Mouse (Mus musculus): ENCODE results near the gene Gpr155. TPM values are rescaled to one million over a fixed set of nuclear protein-coding genes. Genes with fewer than 3 reads are reported as not detected.
A peak's percentile ranks its signal among the peaks of the same experiment; 100 is the strongest.

Gpr155 gene
- polyA plus RNA-seq, 1 experiment from 2014 or later = 9.4 TPM

DNA sequence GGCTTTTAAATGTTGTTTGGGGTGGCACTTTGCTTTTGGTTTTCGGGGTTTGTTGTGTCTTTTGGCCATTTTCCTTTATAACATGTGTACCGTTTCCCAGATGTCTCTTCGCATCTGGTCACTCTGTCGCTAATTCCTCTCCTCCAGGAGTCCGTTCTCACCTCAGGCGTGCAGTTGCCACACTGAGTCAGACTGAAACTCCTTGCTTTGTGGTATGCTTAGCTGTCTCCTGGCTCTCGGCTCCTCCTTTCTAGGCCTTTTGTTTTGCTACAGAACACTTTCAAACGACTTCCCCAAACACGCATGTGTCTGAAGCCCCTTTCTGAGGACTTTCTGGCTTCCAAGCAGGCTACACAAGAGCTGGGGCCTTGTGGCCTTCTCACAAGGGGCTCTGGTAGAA lies 18.1 kb upstream of the Gpr155 start:
- no peak overlapping the region for H3K4me3 ChIP-seq (replicated peaks; ENCODE audit: low read depth, low read length)
- no peaks in the 10 kb centered on the region for H3K9me3 ChIP-seq (replicated peaks; ENCODE audit: low read length)
- H3K4me2 ChIP-seq (ENCODE audit: low read length) = no peak overlapping the region
- no peaks in the 10 kb centered on the region for H3K27me3 ChIP-seq (ENCODE audit: insufficient read depth, low read length)
- no peak for ATAC-seq (replicated peaks; ENCODE audit: low FRiP score, low read depth)
- no peaks in the 10 kb centered on the region for H3K4me1 ChIP-seq (replicated peaks; ENCODE audit: insufficient read depth, low read length)
- H3K9ac ChIP-seq (ENCODE audit: low read depth, low read length) = no peak overlapping the region
- DNase-seq (ENCODE audit: low spot score) = no peak
- no peak for TF ChIP-seq CTCF (IDR thresholded peaks at IDR 0.05; ENCODE audit: low read depth)
- H3K27ac ChIP-seq = no peak overlapping the region
- 88% methylated on average over 9 of the region's 9 CpGs for WGBS
- no peaks in the 10 kb centered on the region for H3K36me3 ChIP-seq (ENCODE audit: insufficient read depth, low read length)

DNA sequence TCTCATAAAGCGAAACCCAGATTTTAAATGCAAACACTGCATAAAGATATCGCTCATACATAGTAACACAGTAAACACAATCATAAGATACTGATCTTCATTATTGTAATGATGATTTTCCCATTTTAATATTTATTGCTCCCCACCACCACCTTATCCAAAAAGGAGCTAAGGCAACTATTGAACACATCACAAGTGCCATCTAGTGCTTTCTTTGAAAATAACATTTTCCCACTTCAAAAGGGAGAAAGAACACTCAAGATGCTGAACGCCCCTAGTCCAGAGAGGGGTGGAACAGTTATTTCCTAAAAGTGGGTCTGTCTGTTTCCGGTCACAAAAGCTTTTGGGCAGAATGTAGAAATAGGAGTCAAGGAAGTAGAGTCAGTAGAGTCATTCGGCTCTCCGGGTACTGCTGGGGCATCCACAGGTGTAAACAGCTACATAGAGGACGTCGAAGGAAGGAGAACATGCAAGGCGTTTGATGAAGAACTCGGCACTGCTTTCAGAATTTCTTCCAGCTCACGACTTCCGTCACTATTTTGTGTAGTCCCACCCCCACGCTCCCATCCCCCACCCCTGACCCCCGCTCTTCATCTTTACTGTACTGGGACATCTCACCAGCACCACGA lies 17.1 kb upstream of the Gpr155 start:
- ATAC-seq (replicated peaks; ENCODE audit: low FRiP score, low read depth) (no peak), DNase-seq (ENCODE audit: low spot score) (peak; percentile 50)
- peak; percentile 58 for TF ChIP-seq CTCF (IDR thresholded peaks at IDR 0.05; ENCODE audit: low read depth)
- no peaks in the 10 kb centered on the region for H3K27me3 ChIP-seq (ENCODE audit: insufficient read depth, low read length)
- H3K9ac ChIP-seq (ENCODE audit: low read depth, low read length) = no peak overlapping the region
- H3K36me3 ChIP-seq (ENCODE audit: insufficient read depth, low read length) = no peaks in the 10 kb centered on the region
- H3K4me2 ChIP-seq (ENCODE audit: low read length) = no peak overlapping the region
- H3K9me3 ChIP-seq (replicated peaks; ENCODE audit: low read length) = no peaks in the 10 kb centered on the region
- 75% methylated on average over 15 of the region's 15 CpGs for WGBS
- H3K4me3 ChIP-seq (replicated peaks; ENCODE audit: low read depth, low read length) = no peak overlapping the region
- no peak overlapping the region for H3K27ac ChIP-seq
- H3K4me1 ChIP-seq (replicated peaks; ENCODE audit: insufficient read depth, low read length) = no peaks in the 10 kb centered on the region

DNA sequence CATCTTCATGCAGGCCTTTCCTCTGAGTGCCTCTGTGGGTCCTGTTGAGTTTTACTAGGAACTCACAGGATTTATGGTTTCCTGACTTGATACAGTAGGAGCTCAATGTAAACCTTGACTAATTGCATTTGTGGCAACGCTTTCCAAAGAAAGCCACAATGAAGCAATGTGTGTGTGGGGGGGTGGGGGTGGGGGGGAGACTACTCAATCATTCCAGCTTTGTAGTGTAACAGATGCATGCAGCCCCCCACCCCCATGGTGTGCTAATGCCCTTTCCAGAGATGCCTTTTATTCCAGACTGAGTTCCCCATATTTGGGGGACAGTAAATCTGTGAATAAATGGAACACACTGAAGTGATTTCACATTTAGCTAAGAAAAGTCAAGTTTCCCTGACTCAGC lies 15.3 kb upstream of the Gpr155 start:
- no peak overlapping the region for H3K4me2 ChIP-seq (ENCODE audit: low read length)
- no peak for TF ChIP-seq CTCF (IDR thresholded peaks at IDR 0.05; ENCODE audit: low read depth)
- H3K9ac ChIP-seq (ENCODE audit: low read depth, low read length) = no peak overlapping the region
- no peaks in the 10 kb centered on the region for H3K9me3 ChIP-seq (replicated peaks; ENCODE audit: low read length)
- no peak overlapping the region for H3K27ac ChIP-seq
- WGBS = 14% methylated on average over 1 of the region's 1 CpGs
- no peak for DNase-seq (ENCODE audit: low spot score)
- no peaks in the 10 kb centered on the region for H3K4me1 ChIP-seq (replicated peaks; ENCODE audit: insufficient read depth, low read length)
- H3K27me3 ChIP-seq (ENCODE audit: insufficient read depth, low read length) = no peaks in the 10 kb centered on the region
- no peaks in the 10 kb centered on the region for H3K36me3 ChIP-seq (ENCODE audit: insufficient read depth, low read length)
- H3K4me3 ChIP-seq (replicated peaks; ENCODE audit: low read depth, low read length) = no peak overlapping the region
- ATAC-seq (replicated peaks; ENCODE audit: low FRiP score, low read depth) = no peak

DNA sequence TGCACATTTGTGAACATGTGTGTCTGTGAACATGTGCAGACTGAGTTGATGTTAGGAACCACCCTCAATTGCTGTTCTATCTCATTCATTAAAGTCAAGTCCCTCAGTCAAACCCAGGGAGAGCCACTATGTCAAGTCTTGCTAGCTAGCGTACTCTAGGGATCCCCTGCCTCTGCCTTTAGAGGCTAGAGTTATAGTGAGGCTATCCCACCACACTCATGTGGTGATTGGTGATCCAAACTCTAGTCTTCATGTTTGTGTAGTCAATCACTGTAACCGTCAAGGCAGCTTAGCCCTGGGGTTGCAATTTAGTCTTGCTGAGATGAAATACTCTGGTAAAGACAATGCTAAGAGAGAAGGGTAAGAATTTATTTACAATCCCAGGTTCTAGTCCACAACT lies 11.1 kb upstream of the Gpr155 start:
- ATAC-seq (replicated peaks; ENCODE audit: low FRiP score, low read depth) = no peak
- 88% methylated on average over 2 of the region's 2 CpGs for WGBS

DNA sequence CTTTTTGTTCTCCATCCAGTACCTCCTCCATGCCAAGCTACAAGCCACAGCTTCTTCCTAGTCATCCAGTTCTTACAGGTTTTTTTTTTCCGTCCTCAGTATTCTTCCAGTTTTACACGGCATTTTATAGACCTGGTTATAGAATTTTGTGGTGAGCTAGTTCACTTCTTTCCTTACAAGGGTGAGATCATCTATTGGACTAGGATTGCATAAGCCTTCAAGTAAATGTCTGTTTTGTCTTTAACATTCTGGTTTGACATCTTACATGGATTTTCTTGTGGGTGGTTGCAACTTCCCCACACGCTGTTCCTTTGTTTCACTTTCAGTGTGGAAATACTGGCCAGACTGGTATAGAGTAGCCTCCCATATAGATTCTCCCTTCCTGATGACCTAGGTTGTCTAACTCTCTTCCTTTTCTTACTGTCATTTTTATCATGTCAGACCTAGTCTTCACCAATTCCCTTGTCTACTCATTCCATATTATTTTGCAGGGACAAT lies 10.5 kb upstream of the Gpr155 start:
- Histone ChIP-seq H3K9ac (ENCODE audit: low read depth, low read length) (no peak overlapping the region), H3K27ac (no peak overlapping the region), H3K4me2 (ENCODE audit: low read length) (no peak overlapping the region), H3K9me3 (replicated peaks; ENCODE audit: low read length) (no peaks in the 10 kb centered on the region), H3K36me3 (ENCODE audit: insufficient read depth, low read length) (no peaks in the 10 kb centered on the region), H3K4me1 (replicated peaks; ENCODE audit: insufficient read depth, low read length) (no peaks in the 10 kb centered on the region), H3K27me3 (ENCODE audit: insufficient read depth, low read length) (no peaks in the 10 kb centered on the region), H3K4me3 (replicated peaks; ENCODE audit: low read depth, low read length) (no peak overlapping the region)
- TF ChIP-seq CTCF (IDR thresholded peaks at IDR 0.05; ENCODE audit: low read depth) = no peak
- ATAC-seq (replicated peaks; ENCODE audit: low FRiP score, low read depth) (no peak), DNase-seq (ENCODE audit: low spot score) (no peak)
- 92% methylated on average over 3 of the region's 3 CpGs for WGBS

More for the DNA sequence above, 11.1 kb upstream of the Gpr155 start:
- Histone ChIP-seq H3K9ac (ENCODE audit: low read depth, low read length) (no peak overlapping the region), H3K36me3 (ENCODE audit: insufficient read depth, low read length) (no peaks in the 10 kb centered on the region), H3K4me2 (ENCODE audit: low read length) (no peak overlapping the region), H3K4me1 (replicated peaks; ENCODE audit: insufficient read depth, low read length) (no peaks in the 10 kb centered on the region), H3K27ac (no peak overlapping the region), H3K27me3 (ENCODE audit: insufficient read depth, low read length) (no peaks in the 10 kb centered on the region), H3K9me3 (replicated peaks; ENCODE audit: low read length) (no peaks in the 10 kb centered on the region), H3K4me3 (replicated peaks; ENCODE audit: low read depth, low read length) (no peak overlapping the region)
- no peak for TF ChIP-seq CTCF (IDR thresholded peaks at IDR 0.05; ENCODE audit: low read depth)
- DNase-seq (ENCODE audit: low spot score) = no peak

DNA sequence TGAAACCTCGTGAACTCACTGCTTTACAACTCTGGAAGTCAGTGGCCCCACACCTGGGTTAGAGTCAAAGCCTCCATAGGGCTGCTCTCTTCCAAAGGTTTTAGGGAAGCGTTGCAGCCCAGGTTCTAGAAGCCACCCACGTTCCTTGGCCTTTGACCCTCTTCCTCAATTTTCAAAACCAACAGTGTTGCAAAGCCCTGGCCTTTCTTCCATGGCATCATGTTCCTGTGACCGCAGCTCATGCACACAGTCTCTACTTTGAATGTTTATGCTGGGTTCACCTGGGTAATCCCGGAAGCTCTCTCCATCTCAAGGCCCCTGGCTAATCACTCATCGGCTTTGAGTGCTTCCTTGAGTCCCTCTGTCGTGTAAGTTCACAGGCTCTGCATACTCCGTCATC lies 9.1 kb upstream of the Gpr155 start:
- WGBS = 71% methylated on average over 8 of the region's 8 CpGs
- no peaks in the 10 kb centered on the region for H3K36me3 ChIP-seq (ENCODE audit: insufficient read depth, low read length)
- TF ChIP-seq CTCF (IDR thresholded peaks at IDR 0.05; ENCODE audit: low read depth) = no peak
- ATAC-seq (replicated peaks; ENCODE audit: low FRiP score, low read depth) (no peak), DNase-seq (ENCODE audit: low spot score) (no peak)
- H3K27ac ChIP-seq = no peak overlapping the region
- no peak overlapping the region for H3K9ac ChIP-seq (ENCODE audit: low read depth, low read length)
- H3K4me1 ChIP-seq (replicated peaks; ENCODE audit: insufficient read depth, low read length) = no peaks in the 10 kb centered on the region
- H3K4me2 ChIP-seq (ENCODE audit: low read length) = no peak overlapping the region
- H3K9me3 ChIP-seq (replicated peaks; ENCODE audit: low read length) = no peaks in the 10 kb centered on the region
- no peaks in the 10 kb centered on the region for H3K27me3 ChIP-seq (ENCODE audit: insufficient read depth, low read length)
- H3K4me3 ChIP-seq (replicated peaks; ENCODE audit: low read depth, low read length) = no peak overlapping the region

DNA sequence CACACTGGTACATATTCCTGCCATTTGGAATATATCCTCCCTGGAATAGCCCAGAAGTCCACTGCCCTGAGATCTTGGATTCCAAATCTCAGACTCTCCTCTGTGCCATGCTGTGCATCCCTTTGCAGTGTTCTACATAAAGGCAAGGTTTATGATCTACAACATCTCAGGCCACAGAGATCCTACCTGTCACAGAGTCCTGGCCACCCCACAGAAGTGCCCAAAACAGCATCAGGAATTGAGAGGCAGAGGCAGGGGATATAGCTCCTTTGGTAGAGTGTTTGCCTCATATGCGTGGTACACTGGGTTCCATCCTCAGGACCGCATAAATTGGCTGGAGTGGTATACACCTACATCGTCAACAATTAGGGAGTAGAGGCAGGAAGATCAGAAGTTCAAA lies 8.1 kb upstream of the Gpr155 start:
- Histone ChIP-seq H3K27me3 (ENCODE audit: insufficient read depth, low read length) (no peaks in the 10 kb centered on the region), H3K36me3 (ENCODE audit: insufficient read depth, low read length) (no peaks in the 10 kb centered on the region), H3K4me3 (replicated peaks; ENCODE audit: low read depth, low read length) (no peak overlapping the region), H3K4me1 (replicated peaks; ENCODE audit: insufficient read depth, low read length) (no peaks in the 10 kb centered on the region), H3K9me3 (replicated peaks; ENCODE audit: low read length) (no peaks in the 10 kb centered on the region), H3K4me2 (ENCODE audit: low read length) (no peak overlapping the region), H3K9ac (ENCODE audit: low read depth, low read length) (no peak overlapping the region), H3K27ac (no peak overlapping the region)
- TF ChIP-seq CTCF (IDR thresholded peaks at IDR 0.05; ENCODE audit: low read depth) = no peak
- 81% methylated on average over 3 of the region's 3 CpGs for WGBS
- DNase-seq (ENCODE audit: low spot score) (no peak), ATAC-seq (replicated peaks; ENCODE audit: low FRiP score, low read depth) (no peak)
